Mouse (Mus musculus) left cerebral cortex, adult 6 months (tissue): ENCODE data around the gene Zfp423. TPM values are rescaled to one million over a fixed set of nuclear protein-coding genes. Genes with fewer than 3 reads are reported as not detected.

Experiments
- long read RNA-seq, 2 experiments: library from polyadenylated mRNA; unstranded; transcript quantifications; one replicate each; pipeline ENCODE4 v2.0.0; 2019 to 2020
- polyA plus RNA-seq: library from polyadenylated mRNA; unstranded; fragments of <200 nt; fragmentation: Nextera tagmentation; gene quantifications from 2 replicates; pipeline ENCODE4 v1.2.3, GENCODE M21; 2021

The Zfp423 gene
- polyA plus RNA-seq, result 6.0 and 41.4 TPM in 2 replicates
- long read RNA-seq, experiment 1, partial matches to known transcripts, result 10 of 15 reads
- long read RNA-seq, experiment 1, other reads (novel, unspliced or antisense), result 5 of 15 reads
- long read RNA-seq, experiment 2, partial matches to known transcripts, result 1 of 1 reads
- long read RNA-seq, experiment 2, other reads (novel, unspliced or antisense), result 0 of 1 reads

GRCm38 (mm10) chr8:87959320-87959920 is at the start of gene Zfp423:
TSS of gene Zfp423 (minus strand) at chr8:87959595.

Other genes starting within 250 kb of the Zfp423 start
- gene Cnep1r1, start 159.2 kb upstream of the Zfp423 start, polyA plus RNA-seq, result 17.5 and 27.9 TPM in 2 replicates
- 11.0 and 11.4 TPM in 2 replicates for gene Heatr3, start 178.3 kb upstream of the Zfp423 start, polyA plus RNA-seq
- 3.9 and 4.0 TPM in 2 replicates for gene Tent4b, start 239.6 kb upstream of the Zfp423 start, polyA plus RNA-seq